Mouse (Mus musculus) forebrain, embryonic 15.5 days (tissue): ENCODE data around the gene Gm6408. TPM values are rescaled to one million over a fixed set of nuclear protein-coding genes. Genes with fewer than 3 reads are reported as not detected.
"Not testable (repeated sequence)": the region's sequence is repeated elsewhere in the genome, so short reads cannot be mapped to it uniquely, and the experiment has no call there.

Source experiments
- ATAC-seq: fragments of 200-750 bp; cut with Nextera tagmentation; replicated peaks from 2 replicates; pipeline ENCODE4 v1.8.0; 2017; ENCODE audit warnings: mild to moderate bottlenecking, moderate TSS enrichment, moderate library complexity
- H3K27ac ChIP-seq: fragments of 300-500 bp; sonication (generic); replicated peaks from 2 replicates; pipeline ENCODE4 v1.5.1; 2015; ENCODE audit warnings: mild to moderate bottlenecking, inconsistent platforms
- H3K27me3 ChIP-seq: fragments of 300-500 bp; sonication (generic); 2 replicates; pipeline ENCODE4 v1.6.1; 2015; ENCODE audit warnings: inconsistent platforms
- H3K36me3 ChIP-seq: fragments of 300-500 bp; sonication (generic); 2 replicates; pipeline ENCODE4 v1.6.1; 2015; ENCODE audit warnings: mild to moderate bottlenecking, inconsistent platforms
- H3K4me1 ChIP-seq: fragments of 300-500 bp; sonication (generic); 2 replicates; pipeline ENCODE4 v1.6.1; 2015; ENCODE audit warnings: inconsistent platforms
- H3K4me2 ChIP-seq: fragments of 300-500 bp; sonication (generic); replicated peaks from 2 replicates; pipeline ENCODE4 v1.6.1; 2015; ENCODE audit warnings: mild to moderate bottlenecking, inconsistent platforms
- H3K4me3 ChIP-seq: fragments of 300-500 bp; sonication (generic); 2 replicates; pipeline ENCODE4 v1.5.1; 2015; ENCODE audit warnings: mild to moderate bottlenecking, inconsistent platforms
- H3K9ac ChIP-seq: fragments of 300-500 bp; sonication (generic); replicated peaks from 2 replicates; pipeline ENCODE4 v1.6.1; 2015; ENCODE audit warnings: mild to moderate bottlenecking, inconsistent platforms
- H3K9me3 ChIP-seq: fragments of 300-500 bp; sonication (generic); 2 replicates; pipeline ENCODE4 v1.6.1; 2016; ENCODE audit warnings: inconsistent platforms
- WGBS: fragments of 180-500 bp; shearing (Covaris S2); methylation state at CpG from one replicate; pipeline ENCODE4 v1.1.7; 2015; ENCODE audit warnings: mixed read lengths; 5-methylcytosine and 5-hydroxymethylcytosine counted together
- polyA plus RNA-seq: library from polyadenylated mRNA; unstranded; fragments of >200 nt; fragmentation: Nextera tagmentation; extraction: Ambion mirVana; gene quantifications from 2 replicates; pipeline ENCODE4 v1.2.1, GENCODE M21; 2015

The Gm6408 gene
- polyA plus RNA-seq, 1 experiment from 2014 or later = not detected

DNA sequence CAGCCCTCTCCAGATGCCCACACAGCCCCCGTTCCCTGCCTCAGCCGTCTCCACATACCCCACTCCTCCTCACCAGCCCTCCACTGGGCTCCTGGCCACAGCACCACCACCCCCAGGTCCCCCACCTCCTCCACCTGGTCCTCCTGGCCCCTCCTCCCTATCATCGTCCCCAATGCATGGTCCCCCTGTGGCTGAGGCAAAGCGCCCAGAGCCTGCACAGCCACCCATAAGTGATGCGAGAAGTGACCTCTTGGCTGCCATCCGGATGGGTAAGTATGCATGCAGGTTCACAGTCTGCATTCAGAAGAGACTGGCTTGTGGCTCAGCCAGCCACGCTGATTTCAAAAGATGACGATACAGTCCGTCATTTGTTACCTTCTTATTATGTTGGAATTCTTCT, 13.5 kb upstream of the Gm6408 start:
- no peak overlapping the region for H3K27ac ChIP-seq
- H3K4me1 ChIP-seq = no peaks in the 10 kb centered on the region
- no peak overlapping the region for H3K4me2 ChIP-seq
- no peak overlapping the region for H3K4me3 ChIP-seq
- H3K9ac ChIP-seq = no peak overlapping the region
- no peaks in the 10 kb centered on the region for H3K36me3 ChIP-seq
- H3K27me3 ChIP-seq = no peaks in the 10 kb centered on the region
- ATAC-seq = no peak
- H3K9me3 ChIP-seq = no peaks in the 10 kb centered on the region
- 87% methylated on average over 9 of the region's 9 CpGs for WGBS

DNA sequence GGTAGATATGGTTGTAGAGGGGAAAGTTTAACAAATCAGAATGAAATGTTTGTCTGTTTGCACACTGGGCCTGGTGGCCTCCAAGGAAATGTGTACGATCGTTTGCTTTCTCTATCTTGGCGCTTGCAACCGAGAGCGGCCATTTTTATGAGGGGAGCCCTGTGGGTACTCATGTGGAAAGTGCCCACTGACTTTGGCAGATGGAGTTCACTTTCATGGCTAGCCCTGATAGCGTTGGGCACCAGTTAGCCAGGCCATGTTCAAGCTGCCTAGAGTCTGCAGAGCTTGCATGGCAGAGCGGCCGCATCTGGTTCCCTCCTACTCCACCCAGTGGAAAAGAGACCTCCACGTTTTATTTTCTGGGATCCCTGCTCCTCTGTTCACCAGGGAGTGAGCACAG, 10.9 kb upstream of the Gm6408 start:
- Histone ChIP-seq H3K27ac (no peak overlapping the region), H3K4me3 (no peak overlapping the region), H3K4me1 (no peaks in the 10 kb centered on the region), H3K27me3 (no peaks in the 10 kb centered on the region), H3K9ac (no peak overlapping the region), H3K4me2 (no peak overlapping the region), H3K36me3 (no peaks in the 10 kb centered on the region), H3K9me3 (no peaks in the 10 kb centered on the region)
- 94% methylated on average over 9 of the region's 9 CpGs for WGBS
- ATAC-seq = no peak

DNA sequence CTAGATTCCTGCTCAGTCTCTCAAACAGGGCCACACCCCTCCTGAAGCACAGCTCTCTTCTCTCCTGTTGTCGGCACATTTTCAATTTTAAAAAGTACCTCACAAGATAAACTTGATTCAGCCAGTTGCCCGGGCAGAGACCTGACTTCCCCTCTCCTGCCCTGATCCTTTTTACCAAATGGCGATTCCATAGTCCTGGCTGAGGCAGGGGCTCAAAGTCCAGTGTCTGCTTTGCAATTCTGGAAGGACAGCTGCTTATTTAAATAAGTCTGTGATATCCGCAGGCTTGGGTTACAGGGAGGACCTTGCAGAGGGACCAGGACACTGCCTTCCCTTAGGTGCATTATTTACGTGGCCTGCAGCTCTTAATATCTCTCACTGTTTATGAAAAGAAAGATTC, 10.5 kb upstream of the Gm6408 start:
- Histone ChIP-seq H3K9ac (no peak overlapping the region), H3K36me3 (no peaks in the 10 kb centered on the region), H3K4me2 (no peak overlapping the region), H3K27me3 (no peaks in the 10 kb centered on the region), H3K27ac (no peak overlapping the region), H3K4me3 (no peak overlapping the region), H3K9me3 (no peaks in the 10 kb centered on the region), H3K4me1 (no peaks in the 10 kb centered on the region)
- no peak for ATAC-seq
- 90% methylated on average over 5 of the region's 5 CpGs for WGBS

DNA sequence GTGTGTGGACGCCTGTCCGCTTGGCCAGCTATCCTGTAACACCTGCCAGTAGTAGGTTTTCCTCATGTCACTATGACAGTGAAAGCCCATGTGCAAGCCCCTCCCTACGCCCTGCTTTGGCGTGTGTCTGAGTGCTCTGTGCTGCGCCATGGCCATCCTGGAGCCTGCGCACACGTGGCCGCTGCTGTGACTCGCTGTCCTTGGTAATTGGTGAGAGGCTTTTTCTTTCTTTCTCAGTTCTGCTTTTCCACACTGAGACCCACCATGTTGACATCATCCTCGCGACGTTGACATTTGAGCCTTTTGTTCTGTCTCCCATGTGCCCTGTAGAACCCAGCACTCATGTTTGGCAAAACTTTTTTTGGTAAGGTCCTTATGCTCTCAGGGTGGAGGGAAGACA, 9.9 kb upstream of the Gm6408 start:
- Histone ChIP-seq H3K27ac (no peak overlapping the region), H3K9ac (no peak overlapping the region), H3K4me3 (no peak overlapping the region), H3K36me3 (no peaks in the 10 kb centered on the region), H3K27me3 (no peaks in the 10 kb centered on the region), H3K9me3 (no peaks in the 10 kb centered on the region), H3K4me2 (no peak overlapping the region), H3K4me1 (no peaks in the 10 kb centered on the region)
- WGBS = 92% methylated on average over 12 of the region's 12 CpGs
- ATAC-seq = no peak

DNA sequence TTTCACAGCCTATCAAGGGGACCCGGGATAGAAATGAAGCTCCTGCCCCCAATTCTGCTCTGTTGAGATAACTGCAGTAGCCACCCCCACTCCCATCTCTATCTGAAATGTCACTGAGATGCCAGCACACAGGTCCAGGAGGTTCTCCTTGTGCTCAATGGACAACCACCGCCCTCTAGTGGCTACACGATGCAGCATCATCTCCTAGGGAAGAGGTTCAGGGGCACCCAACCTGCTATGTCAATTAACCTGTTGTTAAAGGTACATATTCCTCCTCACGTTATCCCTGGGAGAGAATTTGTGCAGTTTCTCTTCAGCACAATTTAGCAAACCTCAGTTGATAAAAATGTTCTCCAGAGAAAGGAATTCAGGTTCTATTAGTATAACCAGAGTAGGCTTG, 2.2 kb upstream of the Gm6408 start:
- not testable (repeated sequence) for H3K4me2 ChIP-seq, H3K36me3 ChIP-seq, H3K9ac ChIP-seq, H3K9me3 ChIP-seq, H3K27ac ChIP-seq, ATAC-seq, H3K27me3 ChIP-seq, H3K4me1 ChIP-seq, H3K4me3 ChIP-seq
- 14% methylated on average over 4 of the region's 4 CpGs for WGBS

DNA sequence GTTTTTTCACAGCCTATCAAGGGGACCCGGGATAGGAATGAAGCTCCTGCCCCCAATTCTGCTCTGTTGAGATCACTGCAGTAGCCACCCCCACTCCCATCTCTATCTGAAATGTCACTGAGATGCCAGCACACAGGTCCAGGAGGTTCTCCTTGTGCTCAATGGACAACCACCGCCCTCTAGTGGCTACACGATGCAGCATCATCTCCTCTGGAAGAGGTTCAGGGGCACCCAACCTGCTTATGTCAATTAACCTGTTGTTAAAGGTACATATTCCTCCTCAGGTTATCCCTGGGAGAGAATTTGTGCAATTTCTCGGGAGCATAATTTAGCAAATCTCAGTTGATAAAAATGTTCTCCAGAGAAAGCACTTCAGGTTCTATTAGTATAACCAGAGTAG, 7.2 kb downstream of the Gm6408 start:
- H3K36me3 ChIP-seq, H3K4me3 ChIP-seq, H3K27ac ChIP-seq, H3K27me3 ChIP-seq, H3K4me1 ChIP-seq, H3K9me3 ChIP-seq, H3K9ac ChIP-seq, H3K4me2 ChIP-seq, ATAC-seq: not testable (repeated sequence)
- 14% methylated on average over 3 of the region's 4 CpGs for WGBS

DNA sequence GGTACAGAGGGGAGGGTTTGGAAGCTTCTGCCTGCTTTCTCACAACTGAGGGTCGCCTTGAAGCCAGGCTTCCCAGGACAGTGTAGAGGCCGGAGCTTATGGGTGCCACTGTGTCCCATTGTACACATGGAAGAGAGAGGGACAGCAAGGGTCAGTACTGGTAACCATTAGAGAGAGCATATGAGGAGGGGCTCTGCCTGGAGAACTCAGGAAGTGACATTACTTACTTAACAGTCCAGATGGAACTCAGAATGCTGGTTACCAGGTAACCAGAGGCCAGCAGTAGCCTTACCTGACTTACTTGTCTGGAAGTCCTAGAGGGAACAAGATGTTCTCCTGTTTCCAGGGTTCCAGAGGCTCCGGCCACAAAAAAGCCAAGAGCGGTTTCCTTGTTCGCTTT, 9.3 kb downstream of the Gm6408 start, which contains the start of gene Gm6370:
TSS of gene Gm6370 (plus strand) at position 301 of the 400 bp plus-strand sequence.
- H3K4me1 ChIP-seq, H3K4me2 ChIP-seq, ATAC-seq, H3K4me3 ChIP-seq, H3K9me3 ChIP-seq, H3K9ac ChIP-seq, H3K27ac ChIP-seq, H3K36me3 ChIP-seq, H3K27me3 ChIP-seq: not testable (repeated sequence)
- no CpG with 5 or more reads among the region's 5 CpGs for WGBS

DNA sequence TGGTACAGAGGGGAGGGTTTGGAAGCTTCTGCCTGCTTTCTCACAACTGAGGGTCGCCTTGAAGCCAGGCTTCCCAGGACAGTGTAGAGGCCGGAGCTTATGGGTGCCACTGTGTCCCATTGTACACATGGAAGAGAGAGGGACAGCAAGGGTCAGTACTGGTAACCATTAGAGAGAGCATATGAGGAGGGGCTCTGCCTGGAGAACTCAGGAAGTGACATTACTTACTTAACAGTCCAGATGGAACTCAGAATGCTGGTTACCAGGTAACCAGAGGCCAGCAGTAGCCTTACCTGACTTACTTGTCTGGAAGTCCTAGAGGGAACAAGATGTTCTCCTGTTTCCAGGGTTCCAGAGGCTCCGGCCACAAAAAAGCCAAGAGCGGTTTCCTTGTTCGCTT, 20.3 kb downstream of the Gm6408 start, which contains the start of gene 4930449I24Rik:
TSS of gene 4930449I24Rik (plus strand) at position 301 of the 400 bp plus-strand sequence.
- H3K27ac ChIP-seq, H3K4me3 ChIP-seq, ATAC-seq, H3K4me2 ChIP-seq, H3K9ac ChIP-seq, H3K4me1 ChIP-seq, H3K36me3 ChIP-seq, H3K27me3 ChIP-seq, H3K9me3 ChIP-seq: not testable (repeated sequence)
- WGBS = no CpG with 5 or more reads among the region's 5 CpGs

DNA sequence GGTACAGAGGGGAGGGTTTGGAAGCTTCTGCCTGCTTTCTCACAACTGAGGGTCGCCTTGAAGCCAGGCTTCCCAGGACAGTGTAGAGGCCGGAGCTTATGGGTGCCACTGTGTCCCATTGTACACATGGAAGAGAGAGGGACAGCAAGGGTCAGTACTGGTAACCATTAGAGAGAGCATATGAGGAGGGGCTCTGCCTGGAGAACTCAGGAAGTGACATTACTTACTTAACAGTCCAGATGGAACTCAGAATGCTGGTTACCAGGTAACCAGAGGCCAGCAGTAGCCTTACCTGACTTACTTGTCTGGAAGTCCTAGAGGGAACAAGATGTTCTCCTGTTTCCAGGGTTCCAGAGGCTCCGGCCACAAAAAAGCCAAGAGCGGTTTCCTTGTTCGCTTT, 32.1 kb downstream of the Gm6408 start, which contains the start of gene Gm3402:
TSS of gene Gm3402 (plus strand) at position 301 of the 400 bp plus-strand sequence.
- not testable (repeated sequence) for H3K4me1 ChIP-seq, ATAC-seq, H3K9ac ChIP-seq, H3K27me3 ChIP-seq, H3K36me3 ChIP-seq, H3K27ac ChIP-seq, H3K9me3 ChIP-seq, H3K4me2 ChIP-seq, H3K4me3 ChIP-seq
- WGBS = 93% methylated on average over 2 of the region's 5 CpGs

DNA sequence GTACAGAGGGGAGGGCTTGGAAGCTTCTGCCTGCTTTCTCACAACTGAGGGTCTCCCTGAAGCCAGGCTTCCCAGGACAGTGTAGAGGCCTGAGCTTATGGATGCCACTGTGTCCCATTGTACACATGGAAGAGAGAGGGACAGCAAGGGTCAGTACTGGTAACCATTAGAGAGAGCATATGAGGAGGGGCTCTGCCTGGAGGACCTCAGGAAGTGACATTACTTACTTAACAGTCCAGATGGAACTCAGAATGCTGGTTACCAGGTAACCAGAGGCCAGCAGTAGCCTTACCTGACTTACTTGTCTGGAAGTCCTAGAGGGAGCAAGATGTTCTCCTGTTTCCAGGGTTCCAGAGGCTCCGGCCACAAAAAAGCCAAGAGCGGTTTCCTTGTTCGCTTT, 43.7 kb downstream of the Gm6408 start, which contains the start of gene Gm3404:
TSS of gene Gm3404 (plus strand) at position 301 of the 400 bp plus-strand sequence.
- H3K4me2 ChIP-seq, H3K27me3 ChIP-seq, H3K27ac ChIP-seq, H3K4me3 ChIP-seq, H3K36me3 ChIP-seq, H3K9me3 ChIP-seq, ATAC-seq, H3K4me1 ChIP-seq, H3K9ac ChIP-seq: not testable (repeated sequence)
- 95% methylated on average over 3 of the region's 3 CpGs for WGBS

Other genes with a start within 250 kb of the Gm6408 start
- 9.3 and 9.7 TPM in 2 replicates for gene Wasf3, start 97.0 kb upstream of the Gm6408 start, polyA plus RNA-seq
- gene Gm6370, start 9.4 kb downstream of the Gm6408 start, polyA plus RNA-seq = not detected in 2 replicates
- gene 4930449I24Rik, start 20.4 kb downstream of the Gm6408 start, polyA plus RNA-seq = not detected in 2 replicates
- not detected in 2 replicates for gene Gm3402, start 32.2 kb downstream of the Gm6408 start, polyA plus RNA-seq
- gene Gm3404, start 43.8 kb downstream of the Gm6408 start, polyA plus RNA-seq = not detected in 2 replicates
- gene Gm3409, start 55.7 kb downstream of the Gm6408 start, polyA plus RNA-seq = not detected in 2 replicates
- gene Gm3415, start 74.2 kb downstream of the Gm6408 start, polyA plus RNA-seq = not detected in 2 replicates
- gene Gpr12, start 103.3 kb downstream of the Gm6408 start, polyA plus RNA-seq = 24.8 and 26.2 TPM in 2 replicates